Mouse (Mus musculus) embryonic facial prominence, embryonic 12.5 days (tissue): ENCODE measurements around the gene Ispd. TPM values are rescaled to one million over a fixed set of nuclear protein-coding genes. Genes with fewer than 3 reads are reported as not detected.

Experiments
- ATAC-seq: fragments of 200-750 bp; cut with Nextera tagmentation; 2 replicates; pipeline ENCODE4 v1.8.0; 2017; ENCODE audit not compliant: insufficient number of reproducible peaks, insufficient read depth, low FRiP score, low TSS enrichment
- H3K27ac ChIP-seq: fragments of 300-500 bp; sonication (generic); 2 replicates; pipeline ENCODE4 v1.5.1; 2016; ENCODE audit warnings: mild to moderate bottlenecking
- H3K27me3 ChIP-seq: fragments of 300-500 bp; sonication (generic); 2 replicates; pipeline ENCODE4 v1.6.1; 2016; ENCODE audit warnings: mild to moderate bottlenecking, moderate library complexity
- H3K36me3 ChIP-seq: fragments of 300-500 bp; sonication (generic); 2 replicates; pipeline ENCODE4 v1.6.1; 2016; ENCODE audit warnings: mild to moderate bottlenecking
- H3K4me1 ChIP-seq: fragments of 300-500 bp; sonication (generic); 2 replicates; pipeline ENCODE4 v1.6.1; 2016
- H3K4me2 ChIP-seq: fragments of 300-500 bp; sonication (generic); replicated peaks from 2 replicates; pipeline ENCODE4 v1.6.1; 2016; ENCODE audit warnings: mild to moderate bottlenecking, moderate library complexity
- H3K4me3 ChIP-seq: fragments of 300-500 bp; sonication (generic); 2 replicates; pipeline ENCODE4 v1.5.1; 2016; ENCODE audit warnings: mild to moderate bottlenecking
- H3K9ac ChIP-seq: fragments of 300-500 bp; sonication (generic); 2 replicates; pipeline ENCODE4 v1.6.1; 2016; ENCODE audit warnings: mild to moderate bottlenecking, moderate library complexity
- H3K9me3 ChIP-seq: fragments of 300-500 bp; sonication (generic); 2 replicates; pipeline ENCODE4 v1.6.1; 2016; ENCODE audit warnings: mild to moderate bottlenecking, moderate library complexity
- WGBS: fragments of 180-500 bp; shearing (Covaris S2); methylation state at CpG from one replicate; pipeline ENCODE4 v1.1.7; 2016; 5-methylcytosine and 5-hydroxymethylcytosine counted together
- polyA plus RNA-seq: library from polyadenylated mRNA; unstranded; fragments of >200 nt; fragmentation: Nextera tagmentation; extraction: Ambion mirVana; gene quantifications from 2 replicates; pipeline ENCODE4 v1.2.1, GENCODE M21; 2016

Gene Ispd
- polyA plus RNA-seq, 1 experiment from 2014 or later = 10.6 TPM

GRCm38 (mm10) chr12:36385386-36385785, 4.1 kb downstream of the Ispd start:
- Histone ChIP-seq H3K36me3 (no peaks in the 10 kb centered on the region), H3K9me3 (no peaks in the 10 kb centered on the region), H3K4me3 (no peak overlapping the region), H3K4me1 (peaks cover 10% of the 10 kb centered on the region; the same call in 1 of the 2 replicates), H3K4me2 (no peak overlapping the region), H3K27me3 (no peaks in the 10 kb centered on the region), H3K9ac (no peak overlapping the region), H3K27ac (peak overlapping the region; percentile 50; the same call in 1 of the 2 replicates)
- no peak for ATAC-seq
- 20% methylated on average over 6 of the region's 6 CpGs for WGBS

DNA sequence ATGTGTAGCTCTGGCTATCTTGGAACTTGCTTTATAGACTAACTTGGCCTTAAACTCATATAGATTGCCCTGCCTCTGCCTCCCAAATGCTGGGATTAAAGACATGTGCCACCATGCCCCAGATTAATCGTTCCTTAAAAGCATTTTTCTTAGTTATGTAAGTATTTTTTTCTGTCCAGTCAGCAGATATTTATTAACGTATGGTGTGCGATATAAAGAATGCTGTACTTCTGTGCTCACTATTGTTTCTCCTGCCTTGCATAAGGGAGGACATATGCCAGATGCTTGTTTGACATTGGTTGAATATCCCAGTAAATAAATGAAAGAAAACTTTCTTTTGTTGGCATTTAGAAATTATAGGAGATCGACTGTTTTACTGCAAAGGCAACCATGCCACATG, 5.7 kb downstream of the Ispd start:
- Histone ChIP-seq H3K36me3 (no peaks in the 10 kb centered on the region), H3K9ac (no peak overlapping the region), H3K9me3 (0 out of 2 replicates have a peak, but pooled peaks cover 3% of the 10 kb centered on the region), H3K4me1 (peaks cover 7% of the 10 kb centered on the region; the same call in 1 of the 2 replicates), H3K27me3 (no peaks in the 10 kb centered on the region), H3K4me2 (no peak overlapping the region), H3K27ac (no peak overlapping the region), H3K4me3 (no peak overlapping the region)
- WGBS = 88% methylated on average over 4 of the region's 4 CpGs
- ATAC-seq = no peak

DNA sequence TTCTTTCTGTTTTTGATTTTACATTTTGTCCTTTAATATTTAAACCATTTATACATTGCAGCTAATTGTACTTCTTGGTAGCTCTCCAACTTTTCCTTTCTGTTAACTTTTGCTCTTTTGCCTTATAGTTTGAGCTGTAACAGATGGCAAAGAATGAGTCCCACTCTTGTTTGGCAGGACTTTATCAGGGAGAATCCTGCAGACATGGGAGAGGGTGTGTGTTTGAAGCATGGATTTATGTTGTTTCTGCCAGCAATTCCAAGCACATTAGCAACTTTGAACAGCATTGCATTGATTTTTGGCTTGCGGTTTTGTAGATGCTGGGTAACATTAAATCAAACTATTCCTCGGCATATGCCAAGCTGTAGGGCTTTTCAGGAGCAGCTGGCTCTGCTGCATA, 13.9 kb downstream of the Ispd start:
- ATAC-seq = no peak
- H3K9me3 ChIP-seq = peaks cover 10% of the 10 kb centered on the region; the same call in 1 of the 2 replicates
- no peak overlapping the region for H3K4me2 ChIP-seq
- no peak overlapping the region for H3K9ac ChIP-seq
- no peak overlapping the region for H3K4me3 ChIP-seq
- 82% methylated on average over 2 of the region's 2 CpGs for WGBS
- no peaks in the 10 kb centered on the region for H3K4me1 ChIP-seq
- H3K27ac ChIP-seq = no peak overlapping the region
- no peaks in the 10 kb centered on the region for H3K27me3 ChIP-seq
- no peaks in the 10 kb centered on the region for H3K36me3 ChIP-seq

DNA sequence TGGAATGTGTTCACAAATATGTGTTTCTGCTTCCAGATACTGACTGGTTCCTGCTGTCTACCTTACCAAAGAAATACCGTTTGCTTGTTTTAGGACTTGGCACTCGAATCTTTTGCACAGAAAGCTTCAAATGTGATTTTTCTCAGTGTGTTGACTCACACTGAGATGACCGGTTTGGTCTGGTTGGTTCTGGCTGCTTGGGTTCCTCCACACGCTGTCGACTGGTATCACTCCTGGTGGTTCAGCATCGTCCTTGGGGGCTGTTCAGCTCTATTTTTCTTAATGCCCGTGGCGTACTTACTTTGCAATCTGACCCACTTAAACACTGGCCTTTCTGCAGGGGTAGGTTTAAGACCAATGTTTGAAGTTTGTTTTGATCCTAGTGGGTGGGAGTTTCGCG, 42.4 kb downstream of the Ispd start:
- H3K9me3 ChIP-seq = no peaks in the 10 kb centered on the region
- H3K9ac ChIP-seq = no peak overlapping the region
- no peak overlapping the region for H3K27ac ChIP-seq
- WGBS = 56% methylated on average over 10 of the region's 10 CpGs
- no peak for ATAC-seq
- no peak overlapping the region for H3K4me3 ChIP-seq
- no peaks in the 10 kb centered on the region for H3K36me3 ChIP-seq
- no peak overlapping the region for H3K4me2 ChIP-seq
- no peaks in the 10 kb centered on the region for H3K4me1 ChIP-seq
- no peaks in the 10 kb centered on the region for H3K27me3 ChIP-seq

DNA sequence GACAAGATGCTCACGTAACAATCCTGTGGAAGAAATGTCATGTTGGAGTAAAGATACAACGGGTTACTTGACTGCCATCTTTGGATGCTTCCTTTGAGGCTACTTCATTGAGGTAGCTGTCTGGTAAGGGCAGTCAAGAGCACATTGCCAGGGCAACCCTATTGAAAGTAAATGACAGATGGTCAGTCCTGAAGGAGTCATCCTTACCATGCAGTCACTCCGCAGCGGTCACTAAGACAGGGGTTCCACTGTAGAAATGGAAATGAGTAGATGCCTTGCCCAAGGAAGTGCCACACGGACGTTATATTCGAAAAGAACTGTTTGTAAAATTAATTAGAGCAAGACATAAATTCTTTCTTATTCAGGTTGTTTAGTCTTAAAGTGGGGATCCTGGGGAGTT, 44.0 kb downstream of the Ispd start:
- H3K36me3 ChIP-seq = no peaks in the 10 kb centered on the region
- ATAC-seq = no peak
- 85% methylated on average over 7 of the region's 7 CpGs for WGBS
- no peak overlapping the region for H3K9ac ChIP-seq
- no peak overlapping the region for H3K4me2 ChIP-seq
- H3K4me3 ChIP-seq = no peak overlapping the region
- no peaks in the 10 kb centered on the region for H3K9me3 ChIP-seq
- no peaks in the 10 kb centered on the region for H3K4me1 ChIP-seq
- H3K27me3 ChIP-seq = no peaks in the 10 kb centered on the region
- H3K27ac ChIP-seq = no peak overlapping the region

GRCm38 (mm10) chr12:36426163-36427045, 45.2 kb downstream of the Ispd start:
- H3K4me2 ChIP-seq = no peak overlapping the region
- H3K27me3 ChIP-seq = no peaks in the 10 kb centered on the region
- H3K4me3 ChIP-seq = no peak overlapping the region
- H3K36me3 ChIP-seq = no peaks in the 10 kb centered on the region
- no peak overlapping the region for H3K9ac ChIP-seq
- 46% methylated on average over 15 of the region's 15 CpGs for WGBS
- ATAC-seq = 0 out of 2 replicates have a peak, but pooled peaks have one; percentile 60
- H3K4me1 ChIP-seq = no peaks in the 10 kb centered on the region
- H3K9me3 ChIP-seq = no peaks in the 10 kb centered on the region
- H3K27ac ChIP-seq = no peak overlapping the region

GRCm38 (mm10) chr12:36436956-36437355, 55.7 kb downstream of the Ispd start:
- Histone ChIP-seq H3K4me1 (no peaks in the 10 kb centered on the region), H3K9ac (no peak overlapping the region), H3K27me3 (no peaks in the 10 kb centered on the region), H3K9me3 (no peaks in the 10 kb centered on the region), H3K4me3 (no peak overlapping the region), H3K36me3 (no peaks in the 10 kb centered on the region), H3K27ac (no peak overlapping the region), H3K4me2 (no peak overlapping the region)
- no peak for ATAC-seq
- WGBS = 75% methylated on average over 5 of the region's 5 CpGs

GRCm38 (mm10) chr12:36439396-36439795, 58.1 kb downstream of the Ispd start:
- Histone ChIP-seq H3K4me2 (no peak overlapping the region), H3K4me1 (no peaks in the 10 kb centered on the region), H3K4me3 (no peak overlapping the region), H3K9ac (no peak overlapping the region), H3K27me3 (no peaks in the 10 kb centered on the region), H3K36me3 (no peaks in the 10 kb centered on the region), H3K9me3 (no peaks in the 10 kb centered on the region), H3K27ac (no peak overlapping the region)
- ATAC-seq = no peak
- 84% methylated on average over 8 of the region's 8 CpGs for WGBS

GRCm38 (mm10) chr12:36456002-36456401, 74.8 kb downstream of the Ispd start:
- 88% methylated on average over 3 of the region's 3 CpGs for WGBS
- Histone ChIP-seq H3K27ac (no peak overlapping the region), H3K9me3 (no peaks in the 10 kb centered on the region), H3K27me3 (no peaks in the 10 kb centered on the region), H3K9ac (no peak overlapping the region), H3K36me3 (no peaks in the 10 kb centered on the region), H3K4me2 (no peak overlapping the region), H3K4me1 (no peaks in the 10 kb centered on the region), H3K4me3 (no peak overlapping the region)
- no peak for ATAC-seq

DNA sequence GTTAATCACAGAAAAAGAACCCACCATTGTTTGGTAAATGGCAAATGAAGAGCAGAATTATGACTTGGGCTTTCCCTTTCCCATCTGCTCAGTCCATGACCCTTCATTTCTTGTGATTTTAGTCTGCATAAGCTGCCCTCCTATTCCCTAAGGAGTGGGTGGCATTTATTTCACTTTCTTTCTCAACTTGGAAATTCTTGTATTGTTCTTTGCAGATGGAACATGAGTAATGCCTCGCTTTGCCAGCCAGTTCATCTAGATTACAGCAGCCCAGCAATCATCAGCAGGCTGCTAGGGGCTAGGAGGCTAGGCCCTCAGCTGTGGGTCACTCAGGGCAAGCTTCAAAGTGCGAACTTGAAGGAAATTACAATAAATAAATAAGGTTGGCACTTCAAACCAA, 76.5 kb downstream of the Ispd start:
- Histone ChIP-seq H3K36me3 (no peaks in the 10 kb centered on the region), H3K27ac (no peak overlapping the region), H3K4me3 (no peak overlapping the region), H3K4me2 (no peak overlapping the region), H3K27me3 (no peaks in the 10 kb centered on the region), H3K9ac (no peak overlapping the region), H3K9me3 (no peaks in the 10 kb centered on the region), H3K4me1 (no peaks in the 10 kb centered on the region)
- WGBS = 67% methylated on average over 2 of the region's 2 CpGs
- no peak for ATAC-seq

DNA sequence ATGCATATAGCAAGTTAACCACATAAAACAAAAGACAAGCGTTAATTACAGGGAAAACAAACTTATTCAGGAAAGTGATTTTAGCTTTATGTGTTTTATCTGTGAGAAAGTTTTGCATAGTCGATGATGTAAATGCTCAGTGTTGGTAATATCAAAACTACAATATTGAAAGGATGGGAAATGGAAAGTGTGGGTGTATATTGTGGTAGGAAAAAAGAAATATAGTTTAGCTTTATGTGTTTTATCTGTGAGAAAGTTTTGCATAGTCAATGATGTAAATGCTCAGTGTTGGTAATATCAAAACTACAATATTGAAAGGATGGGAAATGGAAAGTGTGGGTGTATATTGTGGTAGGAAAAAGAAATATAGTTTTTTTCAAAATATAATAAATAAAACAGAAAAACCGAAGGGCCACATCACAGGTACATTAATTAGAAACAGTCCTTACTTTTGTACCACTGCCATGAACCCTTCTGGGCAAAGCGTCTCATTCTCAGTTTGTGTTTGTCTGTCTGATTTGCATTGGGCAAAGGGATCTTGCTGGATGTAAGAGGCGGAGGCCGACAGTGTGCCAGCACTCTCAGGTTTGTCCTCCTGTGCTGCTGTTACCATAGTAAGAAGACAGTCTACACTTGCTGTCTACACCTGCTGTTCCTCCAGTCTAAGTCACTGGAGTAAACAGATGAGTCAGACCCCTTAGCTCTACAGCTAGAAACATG, 87.2 kb downstream of the Ispd start:
- Histone ChIP-seq H3K4me1 (no peaks in the 10 kb centered on the region), H3K36me3 (no peaks in the 10 kb centered on the region), H3K4me2 (no peak overlapping the region), H3K9ac (no peak overlapping the region), H3K27ac (no peak overlapping the region), H3K4me3 (no peak overlapping the region), H3K9me3 (no peaks in the 10 kb centered on the region), H3K27me3 (no peaks in the 10 kb centered on the region)
- no peak for ATAC-seq
- 85% methylated on average over 6 of the region's 6 CpGs for WGBS

DNA sequence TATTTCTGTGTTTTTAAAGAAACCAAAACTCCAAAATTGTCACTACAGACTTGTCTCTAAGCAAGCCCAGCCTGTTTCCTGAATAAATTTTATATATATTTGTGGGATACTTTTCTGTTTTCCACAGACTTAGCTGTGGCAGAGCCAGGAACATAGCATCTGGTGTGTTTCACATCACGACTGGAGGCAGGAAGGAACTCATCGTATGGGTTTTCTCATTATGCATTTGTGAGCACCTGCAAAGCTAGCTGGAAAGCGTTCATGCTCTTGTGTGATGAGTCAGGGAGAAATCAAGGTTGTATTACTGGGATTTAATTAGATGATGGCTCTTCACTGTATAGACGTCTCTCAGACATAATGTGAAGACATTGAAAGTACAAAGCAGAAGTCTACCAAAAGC, 90.2 kb downstream of the Ispd start:
- Histone ChIP-seq H3K27me3 (no peaks in the 10 kb centered on the region), H3K9ac (no peak overlapping the region), H3K36me3 (no peaks in the 10 kb centered on the region), H3K4me2 (no peak overlapping the region), H3K27ac (no peak overlapping the region), H3K4me3 (no peak overlapping the region), H3K9me3 (no peaks in the 10 kb centered on the region), H3K4me1 (peaks cover 3% of the 10 kb centered on the region; the same call in 1 of the 2 replicates)
- WGBS = 76% methylated on average over 4 of the region's 4 CpGs
- ATAC-seq = no peak
